Mouse (Mus musculus) limb, embryonic 14.5 days (tissue): ENCODE data around the gene Elf4. TPM values are rescaled to one million over a fixed set of nuclear protein-coding genes. Genes with fewer than 3 reads are reported as not detected.

Experiments used
- ATAC-seq: fragments of 200-750 bp; cut with Nextera tagmentation; 2 replicates; pipeline ENCODE4 v1.8.0; 2017; ENCODE audit warnings: low read depth, moderate number of reproducible peaks, moderate TSS enrichment; ENCODE audit not compliant: low FRiP score
- DNase-seq: peaks from one replicate; pipeline ENCODE4 v3.0.0-alpha.2; 2015; ENCODE audit warnings: low spot score
- H3K27ac ChIP-seq: fragments of 300-500 bp; sonication (generic); replicated peaks from 2 replicates; pipeline ENCODE4 v1.5.1; 2014; ENCODE audit warnings: low read depth, mild to moderate bottlenecking, low read length, moderate library complexity, mixed read lengths
- H3K27me3 ChIP-seq: fragments of 300-500 bp; sonication (generic); 2 replicates; pipeline ENCODE4 v1.6.1; 2014; ENCODE audit warnings: low read length, mixed read lengths; ENCODE audit not compliant: control insufficient read depth, insufficient read depth
- H3K36me3 ChIP-seq: fragments of 300-500 bp; sonication (generic); 2 replicates; pipeline ENCODE4 v1.6.1; 2014; ENCODE audit warnings: mild to moderate bottlenecking, low read length, moderate library complexity, mixed read lengths; ENCODE audit not compliant: control insufficient read depth, insufficient read depth
- H3K4me1 ChIP-seq: fragments of 300-500 bp; sonication (generic); 2 replicates; pipeline ENCODE4 v1.6.1; 2014; ENCODE audit warnings: antibody characterized with exemption, low read length, mixed read lengths; ENCODE audit not compliant: control insufficient read depth, insufficient read depth
- H3K4me2 ChIP-seq: fragments of 300-500 bp; sonication (generic); replicated peaks from 2 replicates; pipeline ENCODE4 v1.6.1; 2014; ENCODE audit warnings: low read depth, mild to moderate bottlenecking, low read length, moderate library complexity; ENCODE audit not compliant: severe bottlenecking
- H3K4me3 ChIP-seq: fragments of 300-500 bp; sonication (generic); replicated peaks from 2 replicates; pipeline ENCODE4 v1.5.1; 2014; ENCODE audit warnings: low read length
- H3K9ac ChIP-seq: fragments of 300-500 bp; sonication (generic); 2 replicates; pipeline ENCODE4 v1.6.1; 2014; ENCODE audit warnings: mild to moderate bottlenecking, low read depth, low read length, moderate library complexity; ENCODE audit not compliant: severe bottlenecking
- H3K9me3 ChIP-seq: fragments of 300-500 bp; sonication (generic); 2 replicates; pipeline ENCODE4 v1.6.1; 2016; ENCODE audit warnings: low read length; ENCODE audit not compliant: control insufficient read depth
- POLR2A ChIP-seq: fragments of 200-500 bp; IDR thresholded peaks from 2 replicates; pipeline ENCODE4 v1.8.0; 2012; ENCODE audit warnings: inconsistent platforms, mild to moderate bottlenecking, moderate library complexity, borderline replicate concordance; ENCODE audit not compliant: insufficient read depth, insufficient read length; ENCODE audit errors: extremely low read depth
- WGBS: fragments of 180-500 bp; shearing (Covaris S2); extraction: QIAGEN DNeasy Blood & Tissue Kit; methylation state at CpG from one replicate; pipeline ENCODE4 v1.1.7; 2014; 5-methylcytosine and 5-hydroxymethylcytosine counted together
- polyA plus RNA-seq, 2 experiments: library from polyadenylated mRNA; depleted of rRNA in 1 of 2; stranded (reverse) in 1 of 2; unstranded in 1 of 2; fragments of >200 nt; fragmentation: Nextera tagmentation in 1 of 2; extraction: Ambion mirVana in 1 of 2; gene quantifications; 2 replicates each; pipeline versions ENCODE4 v1.2.1 to v1.2.3; 2012 to 2014

Gene Elf4
- polyA plus RNA-seq, 2 experiments: 11.1 to 24.3 TPM

- DNase-seq: no peak
- Histone ChIP-seq H3K27ac (no peak overlapping the region), H3K4me1 (no peaks in the 10 kb centered on the region), H3K4me2 (no peak overlapping the region), H3K36me3 (no peaks in the 10 kb centered on the region), H3K9ac (no peak overlapping the region), H3K4me3 (no peak overlapping the region), H3K27me3 (no peaks in the 10 kb centered on the region), H3K9me3 (no peaks in the 10 kb centered on the region)
- WGBS: 84% methylated on average over 2 of the region's 2 CpGs
- ATAC-seq: no peak
- TF ChIP-seq POLR2A: no peak
Observed at GRCm38 (mm10) chrX:48466174-48466573, 3.2 kb upstream of the Elf4 start.

- H3K27me3 ChIP-seq: no peaks in the 10 kb centered on the region
- WGBS: 84% methylated on average over 6 of the region's 6 CpGs
- no peak overlapping the region for H3K4me3 ChIP-seq
- no peaks in the 10 kb centered on the region for H3K9me3 ChIP-seq
- H3K36me3 ChIP-seq: no peaks in the 10 kb centered on the region
- no peak overlapping the region for H3K27ac ChIP-seq
- no peaks in the 10 kb centered on the region for H3K4me1 ChIP-seq
- no peak overlapping the region for H3K4me2 ChIP-seq
- H3K9ac ChIP-seq: no peak overlapping the region
- DNase-seq: no peak
- no peak for TF ChIP-seq POLR2A
- no peak for ATAC-seq
Observed at GRCm38 (mm10) chrX:48464436-48464835, 1.5 kb upstream of the Elf4 start.

GRCm38 (mm10) chrX:48463636-48464035 is 704 bp upstream of the Elf4 start:
- H3K4me2 ChIP-seq: no peak overlapping the region
- no peaks in the 10 kb centered on the region for H3K27me3 ChIP-seq
- DNase-seq (no peak), ATAC-seq (no peak)
- H3K36me3 ChIP-seq: no peaks in the 10 kb centered on the region
- no peaks in the 10 kb centered on the region for H3K9me3 ChIP-seq
- WGBS: 90% methylated on average over 4 of the region's 4 CpGs
- H3K4me1 ChIP-seq: no peaks in the 10 kb centered on the region
- H3K27ac ChIP-seq: no peak overlapping the region
- no peak overlapping the region for H3K4me3 ChIP-seq
- no peak for TF ChIP-seq POLR2A
- no peak overlapping the region for H3K9ac ChIP-seq

GRCm38 (mm10) chrX:48462297-48462696 is 635 bp downstream of the Elf4 start:
- Histone ChIP-seq H3K9ac (no peak overlapping the region; the same call in 1 of the 2 replicates), H3K9me3 (no peaks in the 10 kb centered on the region), H3K4me1 (no peaks in the 10 kb centered on the region), H3K36me3 (no peaks in the 10 kb centered on the region), H3K27me3 (no peaks in the 10 kb centered on the region), H3K4me3 (peak overlapping the region; percentile 36), H3K27ac (no peak overlapping the region), H3K4me2 (peak overlapping the region; percentile 60)
- ATAC-seq (peak; percentile 17; the same call in 1 of the 2 replicates), DNase-seq (no peak)
- TF ChIP-seq POLR2A: no peak
- WGBS: 36% methylated on average over 4 of the region's 4 CpGs

GRCm38 (mm10) chrX:48461006-48461405 is 1.9 kb downstream of the Elf4 start:
- no peak overlapping the region for H3K4me3 ChIP-seq
- no peaks in the 10 kb centered on the region for H3K9me3 ChIP-seq
- H3K4me2 ChIP-seq: no peak overlapping the region
- H3K4me1 ChIP-seq: no peaks in the 10 kb centered on the region
- H3K27me3 ChIP-seq: no peaks in the 10 kb centered on the region
- no peak for TF ChIP-seq POLR2A
- no peaks in the 10 kb centered on the region for H3K36me3 ChIP-seq
- DNase-seq (no peak), ATAC-seq (no peak)
- no peak overlapping the region for H3K27ac ChIP-seq
- WGBS: 65% methylated on average over 4 of the region's 4 CpGs
- H3K9ac ChIP-seq: no peak overlapping the region

- H3K27ac ChIP-seq: no peak overlapping the region
- H3K9ac ChIP-seq: no peak overlapping the region
- no peak overlapping the region for H3K4me2 ChIP-seq
- no peak for DNase-seq
- ATAC-seq: no peak
- no peaks in the 10 kb centered on the region for H3K4me1 ChIP-seq
- no peaks in the 10 kb centered on the region for H3K9me3 ChIP-seq
- no peaks in the 10 kb centered on the region for H3K36me3 ChIP-seq
- no peak for TF ChIP-seq POLR2A
- 82% methylated on average over 7 of the region's 7 CpGs for WGBS
- H3K27me3 ChIP-seq: no peaks in the 10 kb centered on the region
- no peak overlapping the region for H3K4me3 ChIP-seq
Observed at GRCm38 (mm10) chrX:48460496-48460895, 2.4 kb downstream of the Elf4 start.
